Mouse (Mus musculus) E14TG2a.4 (cell line): Measurements from ENCODE around the gene Lmna.

ENCODE experiments used
- CTCF ChIP-seq: conservative IDR thresholded peaks from 2 replicates; pipeline ENCODE4 v1.5.1; 2014; ENCODE audit warnings: low read length
- NANOG ChIP-seq: IDR thresholded peaks from 2 replicates; pipeline ENCODE4 v1.6.1; 2014; ENCODE audit warnings: borderline replicate concordance, low read length, mixed read lengths
- POU5F1 ChIP-seq: IDR thresholded peaks from 2 replicates; pipeline ENCODE4 v1.6.1; 2014; ENCODE audit warnings: low read length, borderline replicate concordance

DNA sequence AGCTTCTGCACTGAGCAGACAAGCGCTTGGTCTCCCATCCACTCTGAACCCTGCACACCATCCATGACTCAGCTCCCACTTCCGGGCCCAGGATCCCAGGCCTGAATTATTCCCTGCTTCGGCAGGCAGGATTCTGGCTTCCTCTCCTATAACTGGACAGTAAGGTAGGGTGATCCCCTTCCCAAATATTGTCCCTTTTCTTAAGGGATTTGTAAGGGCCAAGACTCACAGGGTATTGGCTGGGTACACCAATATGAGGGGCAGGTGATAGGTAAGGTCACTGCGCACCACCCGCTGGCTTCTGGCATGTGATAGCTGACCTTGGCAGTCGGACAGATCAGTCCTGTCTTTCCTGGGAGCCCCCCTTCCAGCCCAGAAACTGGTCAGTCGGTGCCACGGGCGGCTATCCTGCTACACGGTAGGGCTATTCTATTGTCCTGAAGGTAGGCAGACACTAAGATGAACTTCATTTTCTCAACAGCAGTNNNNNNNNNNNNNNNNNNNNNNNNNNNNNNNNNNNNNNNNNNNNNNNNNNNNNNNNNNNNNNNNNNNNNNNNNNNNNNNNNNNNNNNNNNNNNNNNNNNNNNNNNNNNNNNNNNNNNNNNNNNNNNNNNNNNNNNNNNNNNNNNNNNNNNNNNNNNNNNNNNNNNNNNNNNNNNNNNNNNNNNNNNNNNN is 13.9 kb downstream of the Lmna start:
- no peak for TF ChIP-seq POU5F1
- no peak for TF ChIP-seq CTCF
- TF ChIP-seq NANOG = no peak
